Mouse (Mus musculus) spleen, adult 2 months (tissue): ENCODE data around the gene Rora. TPM values are rescaled to one million over a fixed set of nuclear protein-coding genes. Genes with fewer than 3 reads are reported as not detected.

Source experiments
- DNase-seq, 2 experiments: peaks; one replicate each; pipeline versions ENCODE4 v3.0.0 to v3.0.0-alpha.2; 2012 to 2021; ENCODE audit warnings: low spot score in 2 of 2, low read depth in 1 of 2
- H3K27ac ChIP-seq: fragments of 200-500 bp; 2 replicates; pipeline ENCODE4 v1.5.1; 2012; ENCODE audit warnings: low read length, inconsistent platforms; ENCODE audit not compliant: insufficient read depth
- H3K27me3 ChIP-seq: fragments of 200-500 bp; 2 replicates; pipeline ENCODE4 v1.6.1; 2012; ENCODE audit warnings: mild to moderate bottlenecking, moderate library complexity, low read length, inconsistent platforms; ENCODE audit not compliant: control insufficient read depth, insufficient read depth
- H3K36me3 ChIP-seq: fragments of 200-500 bp; 2 replicates; pipeline ENCODE4 v1.6.1; 2012; ENCODE audit warnings: mild to moderate bottlenecking, low read length, inconsistent platforms; ENCODE audit not compliant: control insufficient read depth, insufficient read depth
- H3K4me1 ChIP-seq: fragments of 200-500 bp; 2 replicates; pipeline ENCODE4 v1.6.1; 2011; ENCODE audit warnings: inconsistent platforms; ENCODE audit not compliant: control insufficient read depth, insufficient read depth, insufficient read length
- H3K4me3 ChIP-seq: fragments of 200-500 bp; 2 replicates; pipeline ENCODE4 v1.5.1; 2011; ENCODE audit warnings: mild to moderate bottlenecking, inconsistent platforms; ENCODE audit not compliant: insufficient read depth, insufficient read length; ENCODE audit errors: extremely low read depth
- CTCF ChIP-seq: fragments of 200-500 bp; IDR thresholded peaks from 2 replicates; pipeline ENCODE4 v1.5.1; 2011; ENCODE audit warnings: mild to moderate bottlenecking, inconsistent platforms; ENCODE audit not compliant: insufficient read depth, insufficient read length, insufficient replicate concordance; ENCODE audit errors: extremely low read depth
- POLR2A ChIP-seq: fragments of 200-500 bp; IDR thresholded peaks from 2 replicates; pipeline ENCODE4 v1.6.1; 2011; ENCODE audit warnings: low read depth, low read length, inconsistent platforms
- WGBS: fragments of 180-500 bp; shearing (Covaris S2); methylation state at CpG from one replicate; pipeline ENCODE4 v1.1.7; 2018; 5-methylcytosine and 5-hydroxymethylcytosine counted together
- polyA plus RNA-seq: library from polyadenylated mRNA; depleted of rRNA; stranded (reverse); fragments of >200 nt; gene quantifications from 2 replicates; pipeline ENCODE4 v1.2.3, GENCODE M21; 2012

Gene Rora
- polyA plus RNA-seq, 1 experiment = 1.7 TPM

GRCm38 (mm10) chr9:69292776-69293687 lies 639.4 kb downstream of the Rora start:
- no peak overlapping the region for H3K4me3 ChIP-seq
- TF ChIP-seq CTCF (no peak), POLR2A (no peak)
- H3K27ac ChIP-seq = no peak overlapping the region
- H3K4me1 ChIP-seq = peaks cover 4% of the 10 kb centered on the region; the same call in 1 of the 2 replicates
- no peak for DNase-seq
- WGBS = 90% methylated on average over 12 of the region's 12 CpGs
- no peaks in the 10 kb centered on the region for H3K36me3 ChIP-seq
- peaks cover 7% of the 10 kb centered on the region for H3K27me3 ChIP-seq

- 89% methylated on average over 8 of the region's 8 CpGs for WGBS
- peaks cover 4% of the 10 kb centered on the region; the same call in 1 of the 2 replicates for H3K4me1 ChIP-seq
- H3K36me3 ChIP-seq = no peaks in the 10 kb centered on the region
- H3K4me3 ChIP-seq = no peak overlapping the region
- H3K27me3 ChIP-seq = peaks cover 7% of the 10 kb centered on the region
- TF ChIP-seq CTCF (no peak), POLR2A (no peak)
- no peak overlapping the region for H3K27ac ChIP-seq
- no peak for DNase-seq
Observed at GRCm38 (mm10) chr9:69293688-69294074, 640.1 kb downstream of the Rora start.

GRCm38 (mm10) chr9:69294426-69294825 lies 640.8 kb downstream of the Rora start:
- TF ChIP-seq CTCF = no peak
- TF ChIP-seq POLR2A = no peak
- no peak overlapping the region for H3K4me3 ChIP-seq
- peaks cover 4% of the 10 kb centered on the region; the same call in 1 of the 2 replicates for H3K4me1 ChIP-seq
- no peak overlapping the region for H3K27ac ChIP-seq
- peaks cover 7% of the 10 kb centered on the region for H3K27me3 ChIP-seq
- no peaks in the 10 kb centered on the region for H3K36me3 ChIP-seq
- no peak for DNase-seq
- WGBS = 86% methylated on average over 5 of the region's 5 CpGs

- H3K4me1 ChIP-seq = peaks cover 4% of the 10 kb centered on the region; the same call in 1 of the 2 replicates
- DNase-seq = no peak
- no peak for TF ChIP-seq POLR2A
- no peak for TF ChIP-seq CTCF
- H3K36me3 ChIP-seq = no peaks in the 10 kb centered on the region
- no peak overlapping the region for H3K27ac ChIP-seq
- H3K4me3 ChIP-seq = no peak overlapping the region
- peaks cover 4% of the 10 kb centered on the region for H3K27me3 ChIP-seq
- 92% methylated on average over 14 of the region's 14 CpGs for WGBS
Observed at GRCm38 (mm10) chr9:69294856-69295255, 641.3 kb downstream of the Rora start.

GRCm38 (mm10) chr9:69295826-69296225 lies 642.2 kb downstream of the Rora start:
- no peaks in the 10 kb centered on the region; the same call in 1 of the 2 replicates for H3K4me1 ChIP-seq
- 64% methylated on average over 3 of the region's 3 CpGs for WGBS
- H3K27ac ChIP-seq = no peak overlapping the region
- H3K36me3 ChIP-seq = no peaks in the 10 kb centered on the region
- no peak for DNase-seq
- H3K27me3 ChIP-seq = peaks cover 2% of the 10 kb centered on the region; the same call in 1 of the 2 replicates
- no peak overlapping the region for H3K4me3 ChIP-seq
- TF ChIP-seq CTCF (no peak), POLR2A (no peak)

- Histone ChIP-seq H3K27me3 (peaks cover 1% of the 10 kb centered on the region; the same call in 1 of the 2 replicates), H3K36me3 (no peaks in the 10 kb centered on the region), H3K4me3 (no peak overlapping the region), H3K27ac (no peak overlapping the region), H3K4me1 (no peaks in the 10 kb centered on the region)
- 33% methylated on average over 2 of the region's 2 CpGs for WGBS
- no peak for TF ChIP-seq POLR2A
- TF ChIP-seq CTCF = peak; percentile 33; the same call in 1 of the 2 replicates
- peak in 1 of 2 experiments; percentile 16 for DNase-seq
Observed at GRCm38 (mm10) chr9:69296418-69296817, 642.8 kb downstream of the Rora start.

GRCm38 (mm10) chr9:69297766-69298375 lies 644.3 kb downstream of the Rora start:
- WGBS = 41% methylated on average over 7 of the region's 7 CpGs
- Histone ChIP-seq H3K27ac (no peak overlapping the region), H3K4me1 (no peaks in the 10 kb centered on the region), H3K4me3 (no peak overlapping the region), H3K36me3 (no peaks in the 10 kb centered on the region), H3K27me3 (peaks cover 1% of the 10 kb centered on the region; the same call in 1 of the 2 replicates)
- peak in 1 of 2 experiments; percentile 15 for DNase-seq
- TF ChIP-seq CTCF (no peak), POLR2A (no peak)
